Mouse (Mus musculus) G1E (cell line): Measurements from ENCODE around the gene Slc7a6.

Experiments
- CTCF ChIP-seq: IDR thresholded peaks from 2 replicates; pipeline ENCODE4 v1.5.1; 2012; ENCODE audit warnings: low read depth, low read length, inconsistent platforms, mixed read lengths
- GATA1 ChIP-seq: IDR thresholded peaks from 2 replicates; pipeline ENCODE4 v1.6.1; 2012; ENCODE audit warnings: borderline replicate concordance, low read length, inconsistent platforms, mixed read lengths
- GATA2 ChIP-seq: IDR thresholded peaks from 2 replicates; pipeline ENCODE4 v1.6.1; 2012; ENCODE audit warnings: low read depth, low read length, inconsistent platforms, borderline replicate concordance
- TAL1 ChIP-seq: conservative IDR thresholded peaks from 2 replicates; pipeline ENCODE4 v1.6.1; 2012; ENCODE audit warnings: low read depth, low read length, inconsistent platforms, mixed read lengths

GRCm38 (mm10) chr8:106211421-106211820 lies 42.8 kb downstream of the Slc7a6 start:
- TF ChIP-seq CTCF (no peak), GATA1 (no peak), GATA2 (no peak), TAL1 (no peak)
